Mouse (Mus musculus): ENCODE measurements at regions not wholly inside any gene's neighbourhood (a gene's known extent, or its start where the extent isn't known, plus 50 kb on each side); places are given as distances from the start of the nearest gene placed in this dataset.

DNA sequence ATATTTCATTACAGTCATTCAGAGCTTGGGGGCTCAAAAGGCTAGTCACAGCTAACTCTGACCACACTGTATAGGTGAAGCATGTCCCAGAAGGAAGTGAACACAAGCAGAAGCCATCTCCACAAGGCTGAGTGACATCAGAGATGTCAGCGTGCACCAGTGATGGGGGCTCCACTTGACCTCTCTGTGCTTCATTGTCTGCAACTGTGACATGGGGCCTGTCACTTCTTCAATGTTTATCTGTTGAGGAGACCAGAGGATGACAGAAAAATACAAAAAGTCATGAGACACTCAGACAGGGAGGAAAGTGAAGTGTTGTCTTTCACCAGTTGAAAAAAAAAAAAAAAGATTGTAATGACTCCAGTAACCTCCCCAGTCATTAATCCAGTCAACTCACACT lies 632.4 kb upstream of the Cdh5 start:
- TF ChIP-seq POLR2A (IDR thresholded peaks at IDR 0.05; ENCODE audit: control insufficient read depth, extremely low read depth, insufficient read depth, low read length, poor library complexity) (no peak), CTCF (IDR thresholded peaks at IDR 0.05; ENCODE audit: borderline replicate concordance, control insufficient read depth, extremely low read depth, insufficient read depth, low read length, poor library complexity) (no peak)

All from thymus, adult 2 months (tissue).